Mouse (Mus musculus): ENCODE measurements around the gene Klc3. TPM values are rescaled to one million over a fixed set of nuclear protein-coding genes. Genes with fewer than 3 reads are reported as not detected.

Gene Klc3
- polyA plus RNA-seq, 1 experiment from 2014 or later = 5.7 TPM

DNA sequence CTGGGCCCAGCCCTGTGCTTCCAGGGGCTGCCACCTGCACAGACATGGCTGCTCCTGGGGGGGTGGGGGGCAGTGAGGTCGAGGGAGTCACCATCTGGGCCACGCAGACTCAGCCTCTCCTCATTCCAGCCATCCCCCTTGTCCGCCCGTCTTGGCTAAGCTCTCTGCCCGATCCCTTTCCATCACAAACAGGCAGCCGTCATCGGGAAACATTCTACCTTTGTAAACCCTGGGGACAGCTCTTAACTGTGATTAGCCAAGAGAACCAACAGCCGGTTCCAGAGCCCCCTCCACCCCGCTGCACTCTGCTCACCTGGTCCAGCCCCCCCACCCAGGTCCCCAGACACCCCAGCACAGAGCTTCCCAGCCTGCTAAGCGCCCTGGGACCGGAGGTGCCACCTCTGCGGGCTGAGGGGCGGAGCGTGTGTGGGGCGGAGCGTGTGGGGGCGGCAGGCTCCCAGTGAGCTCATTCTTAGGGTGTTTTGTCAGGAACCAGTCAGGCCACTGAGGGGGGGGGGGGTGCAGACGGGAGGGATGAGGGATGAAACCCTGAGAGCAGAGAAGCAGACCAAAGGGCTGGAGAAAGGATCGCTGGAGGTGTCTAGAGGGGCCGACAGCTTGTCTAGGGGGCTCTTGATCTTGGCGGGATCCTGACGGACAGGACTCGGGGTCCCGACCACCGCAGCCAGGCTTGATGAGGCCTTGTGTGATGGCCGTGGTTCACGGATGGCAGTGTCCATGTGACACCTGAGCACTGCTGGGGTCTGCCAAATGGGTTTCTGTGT is 4.2 kb downstream of the Klc3 start:
- ATAC-seq (ENCODE audit: low FRiP score, low TSS enrichment) = peak; percentile 53
- Histone ChIP-seq H3K9ac (ENCODE audit: low read depth, low read length) (peak overlapping the region; percentile 42; the same call in 1 of the 2 replicates), H3K27ac (ENCODE audit: low read depth, low read length) (no peak overlapping the region), H3K4me3 (ENCODE audit: low read length) (peak overlapping the region; percentile 24), H3K36me3 (ENCODE audit: control insufficient read depth, insufficient read depth, low read length) (peaks cover 13% of the 10 kb centered on the region), H3K4me2 (replicated peaks; ENCODE audit: low read depth, low read length) (peak overlapping the region; percentile 46), H3K27me3 (ENCODE audit: control insufficient read depth, insufficient read depth, low read length) (peaks cover 26% of the 10 kb centered on the region), H3K4me1 (ENCODE audit: control insufficient read depth, insufficient read depth, low read length) (no peaks in the 10 kb centered on the region), H3K9me3 (ENCODE audit: control insufficient read depth, low read length) (peaks cover 3% of the 10 kb centered on the region; the same call in 1 of the 2 replicates)
- 1% methylated on average over 27 of the region's 27 CpGs for WGBS

DNA sequence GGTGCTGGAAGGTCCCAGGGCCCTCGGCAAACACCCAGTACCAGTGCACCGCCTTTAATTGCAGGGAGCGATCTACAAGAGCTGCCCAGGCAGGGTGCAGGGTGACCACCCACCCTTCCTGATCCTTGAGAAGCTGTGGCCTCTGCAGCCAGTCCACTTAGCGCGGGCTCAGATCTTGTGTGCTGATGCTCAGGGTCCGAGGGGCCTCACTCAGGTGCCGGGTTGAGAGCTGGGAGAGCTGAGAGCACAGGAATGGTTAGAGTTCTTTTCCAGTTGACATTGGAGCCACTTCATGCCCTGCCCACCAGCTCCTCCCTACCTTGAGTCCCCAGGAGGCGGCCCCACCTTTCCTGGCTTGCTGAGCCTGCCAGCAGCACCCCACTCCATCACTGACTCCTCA is 9.4 kb downstream of the Klc3 start:
- Histone ChIP-seq H3K4me1 (ENCODE audit: control insufficient read depth, insufficient read depth, low read length) (no peaks in the 10 kb centered on the region), H3K9ac (ENCODE audit: low read depth, low read length) (no peak overlapping the region), H3K27ac (ENCODE audit: low read depth, low read length) (no peak overlapping the region), H3K4me3 (ENCODE audit: low read length) (no peak overlapping the region), H3K9me3 (ENCODE audit: control insufficient read depth, low read length) (no peaks in the 10 kb centered on the region), H3K36me3 (ENCODE audit: control insufficient read depth, insufficient read depth, low read length) (peaks cover 65% of the 10 kb centered on the region), H3K27me3 (ENCODE audit: control insufficient read depth, insufficient read depth, low read length) (no peaks in the 10 kb centered on the region), H3K4me2 (replicated peaks; ENCODE audit: low read depth, low read length) (no peak overlapping the region)
- 92% methylated on average over 8 of the region's 8 CpGs for WGBS
- ATAC-seq (ENCODE audit: low FRiP score, low TSS enrichment) = no peak

DNA sequence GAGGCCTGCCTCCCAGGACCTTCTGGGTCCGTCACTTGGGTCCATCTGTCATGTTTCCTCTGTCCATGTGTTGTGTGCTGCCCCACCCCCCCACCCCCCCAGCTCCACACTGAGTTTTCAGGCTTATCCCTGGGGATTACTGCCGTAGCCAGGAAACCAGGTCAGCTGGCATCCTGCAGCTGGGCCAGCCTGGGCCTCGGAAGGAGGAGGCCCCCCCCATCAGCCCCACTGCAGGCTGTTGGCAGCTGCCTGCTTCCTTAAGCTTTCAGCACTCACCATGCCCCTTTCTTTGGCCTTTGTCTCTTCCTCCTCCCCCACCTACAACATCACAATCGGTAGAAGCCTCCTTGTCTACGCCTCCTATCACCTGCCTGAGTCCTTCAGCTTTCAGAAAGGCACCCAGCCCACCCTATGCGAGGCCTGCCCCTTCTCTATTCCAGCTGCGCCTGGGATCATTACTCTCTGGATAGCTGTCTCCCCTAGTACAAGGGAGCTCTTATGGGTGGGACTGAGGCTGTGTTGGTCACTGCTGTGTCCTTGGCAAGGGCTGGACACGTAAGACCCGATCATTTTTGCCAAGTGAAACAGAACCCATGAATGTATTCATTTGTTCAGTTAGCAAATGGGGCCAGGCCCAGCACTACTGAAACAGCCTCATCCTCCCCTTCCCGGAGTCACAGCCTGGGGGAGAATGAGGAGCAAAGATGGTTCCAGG is 15.0 kb downstream of the Klc3 start:
- no peaks in the 10 kb centered on the region for H3K9me3 ChIP-seq (ENCODE audit: control insufficient read depth, low read length)
- H3K4me1 ChIP-seq (ENCODE audit: control insufficient read depth, insufficient read depth, low read length) = no peaks in the 10 kb centered on the region
- H3K9ac ChIP-seq (ENCODE audit: low read depth, low read length) = no peak overlapping the region
- H3K36me3 ChIP-seq (ENCODE audit: control insufficient read depth, insufficient read depth, low read length) = peaks cover 96% of the 10 kb centered on the region
- no peak overlapping the region for H3K4me3 ChIP-seq (ENCODE audit: low read length)
- WGBS = 83% methylated on average over 10 of the region's 10 CpGs
- H3K4me2 ChIP-seq (replicated peaks; ENCODE audit: low read depth, low read length) = no peak overlapping the region
- H3K27ac ChIP-seq (ENCODE audit: low read depth, low read length) = no peak overlapping the region
- no peaks in the 10 kb centered on the region for H3K27me3 ChIP-seq (ENCODE audit: control insufficient read depth, insufficient read depth, low read length)
- ATAC-seq (ENCODE audit: low FRiP score, low TSS enrichment) = no peak

DNA sequence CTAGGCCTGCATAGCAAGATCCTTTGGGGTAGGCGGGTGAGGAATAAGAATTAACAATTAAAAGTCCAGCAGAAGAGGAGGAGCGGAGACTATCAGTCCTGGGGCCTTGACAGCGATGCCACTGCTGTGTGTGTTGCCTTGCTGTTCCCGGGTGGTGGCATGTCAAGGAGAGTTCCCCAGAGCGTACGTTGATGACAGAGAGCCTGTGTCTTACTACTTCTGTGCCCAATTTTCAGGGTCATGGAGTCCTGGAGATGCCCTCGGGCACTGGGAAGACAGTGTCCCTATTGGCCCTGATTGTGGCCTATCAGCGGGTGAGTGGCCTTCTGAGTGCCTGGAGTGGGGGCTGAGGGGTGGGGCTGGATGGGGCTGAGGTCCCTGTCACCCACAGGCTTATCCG is 20.2 kb downstream of the Klc3 start:
- H3K27me3 ChIP-seq (ENCODE audit: control insufficient read depth, insufficient read depth, low read length) = no peaks in the 10 kb centered on the region
- no peak for ATAC-seq (ENCODE audit: low FRiP score, low TSS enrichment)
- WGBS = 92% methylated on average over 9 of the region's 9 CpGs
- peaks cover 46% of the 10 kb centered on the region for H3K36me3 ChIP-seq (ENCODE audit: control insufficient read depth, insufficient read depth, low read length)
- no peak overlapping the region for H3K4me2 ChIP-seq (replicated peaks; ENCODE audit: low read depth, low read length)
- no peak overlapping the region for H3K27ac ChIP-seq (ENCODE audit: low read depth, low read length)
- H3K9ac ChIP-seq (ENCODE audit: low read depth, low read length) = no peak overlapping the region
- no peaks in the 10 kb centered on the region for H3K9me3 ChIP-seq (ENCODE audit: control insufficient read depth, low read length)
- peaks cover 8% of the 10 kb centered on the region; the same call in 1 of the 2 replicates for H3K4me1 ChIP-seq (ENCODE audit: control insufficient read depth, insufficient read depth, low read length)
- H3K4me3 ChIP-seq (ENCODE audit: low read length) = no peak overlapping the region

DNA sequence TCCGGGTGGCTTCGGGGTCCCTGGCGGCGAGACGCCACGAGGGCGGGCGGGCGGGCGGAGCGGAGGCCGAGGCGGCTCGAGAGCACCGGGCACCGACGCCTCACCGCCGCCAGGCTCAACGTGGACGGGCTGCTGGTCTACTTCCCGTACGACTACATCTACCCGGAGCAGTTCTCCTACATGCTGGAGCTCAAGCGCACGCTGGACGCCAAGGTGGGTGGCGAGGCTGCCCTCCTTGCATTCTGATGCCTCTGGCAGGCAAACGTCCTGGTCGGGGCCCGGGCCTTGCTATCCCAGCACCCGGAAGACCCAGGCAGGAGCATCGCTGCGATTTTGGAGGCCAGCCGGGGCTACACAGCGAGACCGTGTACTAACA is 21.8 kb downstream of the Klc3 start:
- Histone ChIP-seq H3K27me3 (ENCODE audit: control insufficient read depth, insufficient read depth, low read length) (no peaks in the 10 kb centered on the region), H3K9ac (ENCODE audit: low read depth, low read length) (peak overlapping the region; percentile 80), H3K4me2 (replicated peaks; ENCODE audit: low read depth, low read length) (peak overlapping the region; percentile 80), H3K27ac (ENCODE audit: low read depth, low read length) (no peak overlapping the region), H3K9me3 (ENCODE audit: control insufficient read depth, low read length) (no peaks in the 10 kb centered on the region), H3K4me3 (ENCODE audit: low read length) (peak overlapping the region; percentile 88), H3K36me3 (ENCODE audit: control insufficient read depth, insufficient read depth, low read length) (peaks cover 31% of the 10 kb centered on the region), H3K4me1 (ENCODE audit: control insufficient read depth, insufficient read depth, low read length) (peaks cover 8% of the 10 kb centered on the region; the same call in 1 of the 2 replicates)
- 0% methylated on average over 17 of the region's 37 CpGs for WGBS
- ATAC-seq (ENCODE audit: low FRiP score, low TSS enrichment) = peak; percentile 77

DNA sequence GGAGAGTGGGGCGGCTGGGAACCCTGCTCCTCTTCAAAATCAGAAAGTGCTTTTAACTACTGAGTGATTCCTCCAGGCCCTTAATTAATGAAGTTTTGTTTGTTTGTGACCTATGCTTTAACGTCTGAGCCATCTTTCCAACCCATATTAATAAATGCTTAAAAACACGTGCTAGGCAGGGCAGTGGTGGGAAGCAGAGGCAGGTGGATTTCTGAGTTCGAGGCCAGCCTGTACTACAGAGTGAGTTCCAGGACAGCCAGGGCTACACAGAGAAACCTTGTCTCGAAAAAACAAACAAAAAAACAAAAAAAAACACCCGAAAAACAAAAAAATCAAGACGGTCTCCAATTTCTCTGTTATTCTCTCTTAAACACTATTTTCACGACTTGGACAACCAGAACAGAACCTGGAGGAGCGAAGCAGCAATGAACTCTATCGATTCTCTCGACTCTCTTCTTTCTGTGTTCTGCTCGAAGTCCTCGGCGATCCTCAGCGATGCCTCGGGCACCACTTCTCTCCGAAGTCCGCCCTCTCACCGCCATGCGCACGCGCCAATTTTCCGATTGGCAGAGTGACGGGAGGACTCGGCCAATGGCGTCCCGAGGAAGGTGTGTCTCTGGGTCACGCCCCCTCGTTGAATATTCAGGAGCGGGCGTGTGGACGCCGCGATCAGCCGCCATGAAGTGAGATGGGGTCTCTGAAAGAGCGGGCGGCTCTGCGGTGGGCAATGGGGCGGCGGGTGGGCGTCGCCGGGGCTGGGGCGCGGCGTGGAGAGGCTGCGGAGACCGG is 22.3 kb downstream of the Klc3 start, which contains the start of gene Ercc2:
TSS of gene Ercc2 (plus strand) at position 634 of the 789 bp plus-strand sequence.
- peaks cover 25% of the 10 kb centered on the region for H3K36me3 ChIP-seq (ENCODE audit: control insufficient read depth, insufficient read depth, low read length)
- peak within 1 kb of the TSS; percentile 88 for H3K4me3 ChIP-seq (ENCODE audit: low read length)
- no peaks in the 10 kb centered on the region for H3K9me3 ChIP-seq (ENCODE audit: control insufficient read depth, low read length)
- H3K4me2 ChIP-seq (replicated peaks; ENCODE audit: low read depth, low read length) = peak within 1 kb of the TSS; percentile 80
- no peaks in the 10 kb centered on the region for H3K27me3 ChIP-seq (ENCODE audit: control insufficient read depth, insufficient read depth, low read length)
- peak within 1 kb of the TSS; percentile 80 for H3K9ac ChIP-seq (ENCODE audit: low read depth, low read length)
- no peak within 1 kb of the TSS for H3K27ac ChIP-seq (ENCODE audit: low read depth, low read length)
- H3K4me1 ChIP-seq (ENCODE audit: control insufficient read depth, insufficient read depth, low read length) = peaks cover 8% of the 10 kb centered on the region; the same call in 1 of the 2 replicates
- peak; percentile 97 for ATAC-seq (ENCODE audit: low FRiP score, low TSS enrichment)
- 6% methylated on average over 44 of the region's 48 CpGs for WGBS

DNA sequence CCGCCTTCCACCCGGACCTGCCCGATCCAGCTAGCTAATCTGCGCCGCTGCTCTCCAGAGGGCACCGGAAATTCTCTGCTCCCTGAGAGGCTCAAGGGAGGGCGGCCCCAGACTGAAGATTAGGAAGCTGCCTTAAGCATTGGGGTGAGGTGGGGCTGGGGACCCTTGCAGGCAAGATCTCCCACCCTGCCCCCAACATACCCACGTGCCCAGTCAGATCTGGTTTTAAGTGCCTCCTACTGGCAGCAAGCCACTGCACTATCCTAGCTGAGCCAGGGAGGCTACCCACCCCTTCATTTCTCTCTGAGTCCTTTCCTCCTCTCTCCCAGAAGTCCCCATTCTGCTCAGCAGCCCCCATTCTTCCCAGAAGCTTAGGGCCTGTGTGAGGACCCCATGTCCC is 25.9 kb downstream of the Klc3 start:
- Histone ChIP-seq H3K4me1 (ENCODE audit: control insufficient read depth, insufficient read depth, low read length) (peaks cover 3% of the 10 kb centered on the region; the same call in 1 of the 2 replicates), H3K4me2 (replicated peaks; ENCODE audit: low read depth, low read length) (no peak overlapping the region), H3K9ac (ENCODE audit: low read depth, low read length) (no peak overlapping the region), H3K27ac (ENCODE audit: low read depth, low read length) (no peak overlapping the region), H3K27me3 (ENCODE audit: control insufficient read depth, insufficient read depth, low read length) (no peaks in the 10 kb centered on the region), H3K36me3 (ENCODE audit: control insufficient read depth, insufficient read depth, low read length) (no peaks in the 10 kb centered on the region), H3K9me3 (ENCODE audit: control insufficient read depth, low read length) (no peaks in the 10 kb centered on the region), H3K4me3 (ENCODE audit: low read length) (no peak overlapping the region)
- WGBS = 79% methylated on average over 8 of the region's 8 CpGs
- no peak for ATAC-seq (ENCODE audit: low FRiP score, low TSS enrichment)

DNA sequence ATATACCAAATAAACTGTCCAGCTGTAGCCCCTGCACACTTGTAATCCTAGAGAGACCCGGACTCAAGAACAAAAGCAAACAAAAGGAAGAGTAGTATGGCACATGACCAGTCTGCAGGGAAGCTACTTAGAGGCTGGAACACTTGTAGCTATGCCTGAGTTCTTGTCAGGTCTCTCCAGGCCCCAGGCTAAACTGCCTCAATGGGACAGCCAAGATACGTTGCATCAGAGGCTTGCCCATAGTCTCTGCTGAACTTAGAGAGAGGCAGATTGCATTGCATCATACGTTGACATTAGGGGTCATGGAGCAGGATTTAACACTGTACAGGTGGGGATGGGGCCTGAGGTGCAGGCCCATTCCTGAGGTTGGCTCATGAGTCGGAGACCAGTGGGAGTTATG is 27.9 kb downstream of the Klc3 start:
- no peak for ATAC-seq (ENCODE audit: low FRiP score, low TSS enrichment)
- Histone ChIP-seq H3K27me3 (ENCODE audit: control insufficient read depth, insufficient read depth, low read length) (no peaks in the 10 kb centered on the region), H3K4me2 (replicated peaks; ENCODE audit: low read depth, low read length) (no peak overlapping the region), H3K4me1 (ENCODE audit: control insufficient read depth, insufficient read depth, low read length) (no peaks in the 10 kb centered on the region), H3K27ac (ENCODE audit: low read depth, low read length) (no peak overlapping the region), H3K9me3 (ENCODE audit: control insufficient read depth, low read length) (no peaks in the 10 kb centered on the region), H3K9ac (ENCODE audit: low read depth, low read length) (no peak overlapping the region), H3K36me3 (ENCODE audit: control insufficient read depth, insufficient read depth, low read length) (no peaks in the 10 kb centered on the region), H3K4me3 (ENCODE audit: low read length) (no peak overlapping the region)
- WGBS = 85% methylated on average over 4 of the region's 4 CpGs
